Mouse (Mus musculus) B cell, adult 2 months (primary cell): ENCODE measurements at regions not wholly inside any gene's neighbourhood (a gene's known extent, or its start where the extent isn't known, plus 50 kb on each side); places are given as distances from the start of the nearest gene placed in this dataset.

ENCODE experiments used
- DNase-seq, 2 experiments: peaks; one replicate each; pipeline ENCODE4 v3.0.0; 2022

DNA sequence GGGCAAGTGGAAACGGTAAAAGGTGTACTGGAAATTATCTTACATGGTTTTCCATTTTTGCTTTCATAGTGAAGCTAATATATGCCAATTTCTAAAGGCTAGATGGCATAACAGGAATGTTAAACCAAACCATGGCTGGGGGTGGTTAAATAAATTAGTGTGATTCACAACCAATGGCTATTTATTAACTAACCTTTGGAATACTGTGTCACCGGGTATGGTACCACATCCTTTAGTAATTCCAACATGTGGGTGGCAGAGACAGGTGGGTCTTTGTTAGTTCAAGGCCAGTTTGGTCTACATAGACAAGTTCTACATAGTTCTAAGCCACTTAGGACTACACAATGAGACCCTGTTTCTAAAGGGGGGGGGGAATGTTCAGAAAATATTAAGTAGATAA is 179.8 kb upstream of the Plxnc1 start:
- no peak for DNase-seq

- no peak for DNase-seq
Observed at GRCm38 (mm10) chr10:95120007-95120406, 175.4 kb upstream of the Plxnc1 start.

GRCm38 (mm10) chr10:95118786-95119351 is 174.2 kb upstream of the Plxnc1 start:
- no peak for DNase-seq

DNA sequence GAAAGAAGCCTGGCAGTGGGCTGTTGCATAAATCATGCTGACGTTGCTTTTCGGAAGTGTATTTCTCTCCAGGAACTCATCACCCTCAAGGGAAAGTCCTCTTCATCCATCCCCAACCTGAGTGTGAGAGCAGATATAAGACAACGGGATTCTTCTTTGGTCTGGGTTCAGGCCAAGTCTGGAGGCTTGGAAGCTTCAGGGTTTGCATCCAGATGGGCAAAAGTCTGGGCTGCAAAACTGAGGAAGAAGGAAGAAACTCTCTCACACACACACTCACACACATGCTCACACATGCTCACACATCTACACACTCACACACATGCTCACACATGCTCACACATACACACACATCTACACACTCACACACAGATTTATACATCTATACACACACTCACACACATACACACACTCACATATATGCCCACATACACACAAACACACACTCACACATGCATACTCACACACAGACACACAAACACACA is 173.1 kb upstream of the Plxnc1 start:
- no peak for DNase-seq

DNA sequence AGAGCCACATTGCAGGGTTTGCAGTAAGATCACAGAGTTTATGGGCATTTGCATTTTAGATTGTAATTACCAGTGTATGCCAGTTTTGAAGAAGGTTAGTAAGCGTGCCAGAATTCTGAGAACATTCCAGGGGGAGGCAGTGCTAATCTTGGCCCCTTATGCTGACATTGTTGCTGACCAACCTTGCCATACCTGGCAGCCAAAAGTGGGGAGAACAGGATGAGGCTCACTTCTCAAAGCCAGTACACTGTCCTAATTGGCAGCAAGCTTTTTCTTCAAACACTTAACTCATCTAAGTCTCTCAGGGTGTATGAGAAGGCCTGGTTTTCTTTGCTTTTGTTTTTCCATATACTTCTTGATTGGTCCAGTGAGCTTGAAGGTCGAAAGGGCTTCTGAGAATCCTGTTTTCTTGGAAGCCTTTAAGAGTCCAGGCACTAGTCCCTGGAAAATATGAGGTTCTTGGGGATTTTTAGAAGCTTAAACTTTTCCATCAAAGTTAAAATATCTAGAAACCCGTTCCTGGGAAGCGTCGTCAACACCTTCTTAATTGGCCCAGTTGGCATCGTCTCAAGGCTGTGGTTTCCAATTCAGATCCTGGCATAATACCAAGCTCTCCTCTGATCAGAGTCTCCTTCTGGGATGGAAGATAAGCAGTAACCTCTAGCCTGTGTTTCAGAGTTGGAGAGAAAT is 172.6 kb upstream of the Plxnc1 start:
- DNase-seq = no peak

- no peak for DNase-seq
Observed at GRCm38 (mm10) chr10:95116579-95117011, 172.0 kb upstream of the Plxnc1 start.

GRCm38 (mm10) chr10:95112837-95113388 is 168.3 kb upstream of the Plxnc1 start:
- DNase-seq = no peak

DNA sequence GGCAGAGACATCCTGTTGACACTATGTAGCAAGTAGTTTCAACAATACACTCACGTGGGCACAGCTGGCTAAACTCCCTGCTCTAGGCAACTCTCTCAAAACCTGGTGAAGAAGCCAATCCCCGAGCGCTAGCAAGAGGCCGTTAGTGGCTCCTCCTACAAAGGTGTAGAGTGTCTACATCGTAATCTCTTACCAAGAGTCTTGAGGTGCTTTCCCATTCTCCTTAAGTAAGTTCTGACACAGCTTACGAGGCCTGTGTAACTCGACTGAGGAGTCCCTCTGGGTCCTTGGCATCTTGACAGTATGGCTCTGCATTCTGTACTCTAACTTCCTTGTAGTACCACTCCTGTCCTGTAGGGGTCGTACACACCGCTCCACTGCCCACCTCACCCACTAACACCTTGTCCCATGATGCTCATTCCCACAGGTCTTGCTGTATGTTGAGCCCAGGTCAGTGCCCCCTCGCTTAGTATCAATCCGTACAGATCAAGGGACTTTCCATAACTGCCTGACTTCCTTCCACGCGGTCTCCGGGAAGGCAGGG is 167.7 kb upstream of the Plxnc1 start:
- peak; percentile 29 to 37 for DNase-seq

DNA sequence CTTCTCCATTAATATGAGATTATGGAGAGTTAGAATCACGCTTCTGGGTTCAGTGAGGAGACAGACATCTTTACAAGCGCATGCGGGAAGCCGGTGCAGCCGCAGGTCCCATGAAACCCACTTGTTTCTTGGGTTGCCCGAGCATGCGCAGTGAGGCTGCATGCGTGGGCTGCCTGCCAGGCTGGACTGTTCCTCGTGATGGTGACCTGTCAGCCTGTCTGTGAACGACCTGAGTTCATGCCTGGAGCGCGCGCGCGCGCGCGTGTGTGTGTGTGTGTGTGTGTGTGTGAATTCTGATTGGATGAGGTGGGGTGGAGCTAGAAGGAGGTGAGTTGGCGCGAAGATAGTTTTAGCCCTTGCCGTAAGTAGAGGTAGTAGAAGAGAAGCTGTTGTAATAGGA is 166.2 kb upstream of the Plxnc1 start:
- no peak for DNase-seq

- no peak for DNase-seq
Observed at GRCm38 (mm10) chr10:95109576-95109975, 164.9 kb upstream of the Plxnc1 start.

DNA sequence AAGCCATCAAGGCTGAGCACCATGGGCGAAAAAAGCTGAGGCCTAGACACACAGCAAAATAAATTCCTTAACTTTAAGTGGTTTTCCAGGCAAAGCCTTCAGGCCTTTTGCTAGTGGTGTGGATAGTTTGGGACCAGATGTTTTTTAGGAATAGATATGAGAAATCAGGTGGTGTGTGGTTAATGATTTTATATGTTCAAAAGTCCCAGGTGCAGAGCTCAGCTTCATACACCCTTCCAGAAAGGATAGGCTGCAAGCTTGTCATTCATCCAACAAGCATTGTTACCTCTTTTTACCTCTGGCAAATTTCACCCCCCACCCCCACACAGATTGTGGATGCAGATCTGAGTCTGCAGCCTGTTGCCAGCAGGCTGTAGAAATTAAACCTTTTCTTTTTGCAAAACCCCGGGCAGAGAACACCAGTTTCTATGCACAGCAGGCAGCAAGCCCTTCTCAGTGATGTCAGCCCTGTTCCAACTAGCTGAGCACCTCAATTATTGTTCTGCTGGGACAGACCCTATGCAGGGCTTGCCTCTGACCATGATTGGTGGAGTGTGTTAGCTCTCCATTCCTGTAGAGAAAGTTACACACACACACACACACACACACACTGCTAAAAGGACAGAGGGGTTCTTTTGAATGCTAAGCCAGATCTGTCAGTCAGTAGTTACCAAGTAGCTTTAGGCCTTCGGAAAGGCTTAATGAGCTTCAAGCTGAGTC is 163.1 kb upstream of the Plxnc1 start:
- no peak for DNase-seq

GRCm38 (mm10) chr10:95103808-95104207 is 159.2 kb upstream of the Plxnc1 start:
- DNase-seq = peak; percentile 35 to 37

- DNase-seq = no peak
Observed at GRCm38 (mm10) chr10:95102981-95103380, 158.3 kb upstream of the Plxnc1 start.

DNA sequence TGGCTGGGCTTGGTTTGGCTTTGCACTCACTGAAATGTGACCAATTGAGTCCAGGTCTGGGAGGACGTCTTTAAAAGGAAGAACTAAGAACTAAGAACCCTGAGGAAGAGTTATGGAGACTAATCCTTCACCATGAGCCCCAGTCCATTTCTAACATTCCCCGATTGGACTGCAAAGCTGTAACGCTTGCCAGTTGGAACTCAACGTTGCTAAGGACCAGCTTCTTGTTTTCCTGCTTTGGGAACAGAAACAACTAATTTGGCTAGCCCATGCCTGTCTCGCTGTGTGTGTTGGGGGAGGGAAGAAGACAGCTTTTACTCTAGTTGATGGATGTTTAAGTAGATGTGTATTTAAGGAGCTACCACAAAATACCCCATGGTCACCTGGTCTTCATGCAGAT is 155.3 kb upstream of the Plxnc1 start:
- no peak for DNase-seq

GRCm38 (mm10) chr10:95095847-95096246 is 151.2 kb upstream of the Plxnc1 start:
- no peak for DNase-seq

DNA sequence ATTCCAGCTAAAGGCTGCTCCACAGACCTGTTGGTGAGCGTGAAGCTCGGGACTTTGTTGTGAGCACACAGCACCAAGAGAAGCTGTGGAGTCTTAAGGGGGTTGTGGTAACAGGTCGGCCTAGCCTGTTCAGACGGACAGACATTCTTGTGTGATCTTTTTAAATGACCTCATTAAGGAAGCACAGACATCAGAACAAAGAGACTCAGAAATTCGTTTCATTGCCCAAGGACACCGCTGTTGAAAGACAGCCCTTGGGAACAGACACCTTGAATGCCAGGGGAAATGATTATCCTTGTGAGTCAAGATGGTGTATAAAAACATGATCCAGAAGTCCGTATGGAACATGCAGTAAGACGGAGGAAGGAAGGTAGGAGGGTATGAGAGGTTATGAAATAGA is 150.1 kb upstream of the Plxnc1 start:
- DNase-seq = no peak

- no peak for DNase-seq
Observed at GRCm38 (mm10) chr10:95093266-95093665, 148.6 kb upstream of the Plxnc1 start.

GRCm38 (mm10) chr10:95091086-95091485 is 146.5 kb upstream of the Plxnc1 start:
- DNase-seq = no peak

GRCm38 (mm10) chr10:95090641-95091040 is 146.0 kb upstream of the Plxnc1 start:
- no peak for DNase-seq

- DNase-seq = no peak
Observed at GRCm38 (mm10) chr10:95090035-95090434, 145.4 kb upstream of the Plxnc1 start.

DNA sequence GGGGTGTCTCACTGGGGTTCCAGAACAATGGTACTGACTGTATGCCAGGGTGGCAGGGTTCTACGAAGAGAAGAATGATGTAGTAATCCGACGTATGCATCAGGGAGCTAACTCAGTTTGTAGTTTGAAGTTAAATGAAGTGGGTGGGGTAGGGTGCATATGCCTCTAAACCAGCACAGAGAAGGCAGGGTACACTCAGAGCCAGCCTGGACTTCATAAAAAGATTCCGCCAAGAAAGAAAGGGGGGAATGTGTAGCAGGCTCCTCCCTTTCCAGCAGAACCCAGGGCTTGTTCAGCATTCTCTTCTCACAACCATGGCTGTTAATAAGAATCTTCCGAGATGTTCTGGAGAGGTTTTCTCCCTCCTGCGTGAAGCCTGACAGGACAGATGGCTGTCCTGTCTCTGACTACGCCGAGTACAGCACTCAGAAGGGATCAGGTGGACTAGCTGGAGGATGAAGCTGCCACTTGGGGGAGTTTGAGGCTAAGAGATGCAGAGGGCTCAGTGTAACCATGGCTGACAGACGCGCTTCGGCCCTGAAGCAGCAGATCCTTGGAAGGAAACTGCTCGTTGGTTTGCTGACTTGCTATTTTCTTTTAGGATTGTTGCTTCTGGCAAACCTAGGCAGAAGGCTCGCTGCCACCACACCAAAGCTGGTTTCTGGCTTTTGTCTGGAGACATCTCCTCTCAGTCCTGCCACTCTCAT is 143.4 kb upstream of the Plxnc1 start:
- peak; percentile 14 to 24 for DNase-seq

DNA sequence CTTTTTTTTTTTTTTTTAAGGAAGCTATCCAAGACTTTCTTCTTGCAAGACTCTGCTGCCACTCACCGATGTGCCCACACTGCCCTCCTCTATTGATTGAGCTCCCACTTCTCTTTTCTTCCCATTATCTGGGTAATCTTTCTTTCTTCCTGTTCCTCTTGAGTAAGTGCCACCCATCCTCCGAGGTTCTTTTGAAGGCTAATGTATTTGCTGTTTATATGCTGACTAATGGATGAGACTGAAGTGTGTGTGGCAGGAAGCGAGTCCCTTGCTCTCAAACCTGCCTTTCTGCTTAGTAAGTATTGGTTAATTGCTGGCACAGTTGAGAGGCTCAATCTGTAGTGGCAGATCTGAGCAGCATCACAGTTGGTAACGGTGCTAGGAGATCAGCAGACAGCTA is 142.1 kb upstream of the Plxnc1 start:
- no peak for DNase-seq
